Mouse (Mus musculus) thymus, adult 2 months (tissue): ENCODE results near the gene Otud5. TPM values are rescaled to one million over a fixed set of nuclear protein-coding genes. Genes with fewer than 3 reads are reported as not detected.
"Not testable (repeated sequence)": the region's sequence is repeated elsewhere in the genome, so short reads cannot be mapped to it uniquely, and the experiment has no call there.

ENCODE experiments used
- DNase-seq: peaks from one replicate; pipeline ENCODE4 v3.0.0; 2021
- H3K27ac ChIP-seq: fragments of 200-500 bp; 2 replicates; pipeline ENCODE4 v1.5.1; 2012; ENCODE audit warnings: low read length, control low read depth; ENCODE audit not compliant: control insufficient read depth, insufficient read depth
- H3K27me3 ChIP-seq: fragments of 200-500 bp; 2 replicates; pipeline ENCODE4 v1.6.1; 2012; ENCODE audit warnings: mild to moderate bottlenecking, low read length, moderate library complexity, mixed read lengths; ENCODE audit not compliant: control insufficient read depth, insufficient read depth
- H3K36me3 ChIP-seq: fragments of 200-500 bp; 2 replicates; pipeline ENCODE4 v1.6.1; 2012; ENCODE audit warnings: mild to moderate bottlenecking, low read length, moderate library complexity; ENCODE audit not compliant: control insufficient read depth, insufficient read depth
- H3K4me1 ChIP-seq: fragments of 200-500 bp; replicated peaks from 2 replicates; pipeline ENCODE4 v1.6.1; 2012; ENCODE audit warnings: low read length; ENCODE audit not compliant: control insufficient read depth, insufficient read depth
- H3K4me3 ChIP-seq: fragments of 200-500 bp; 2 replicates; pipeline ENCODE4 v1.5.1; 2012; ENCODE audit warnings: mild to moderate bottlenecking, low read length, control low read depth, moderate library complexity; ENCODE audit not compliant: control insufficient read depth, insufficient read depth
- CTCF ChIP-seq: fragments of 200-500 bp; IDR thresholded peaks from 2 replicates; pipeline ENCODE4 v1.5.1; 2012; ENCODE audit warnings: mild to moderate bottlenecking, control low read depth, low read length, moderate library complexity, borderline replicate concordance; ENCODE audit not compliant: control insufficient read depth, poor library complexity, insufficient read depth; ENCODE audit errors: extremely low read depth
- POLR2A ChIP-seq: fragments of 200-500 bp; IDR thresholded peaks from 2 replicates; pipeline ENCODE4 v1.6.1; 2012; ENCODE audit warnings: mild to moderate bottlenecking, low read length, control low read depth, moderate library complexity; ENCODE audit not compliant: control insufficient read depth, poor library complexity, insufficient read depth; ENCODE audit errors: extremely low read depth
- WGBS: fragments of 180-500 bp; shearing (Covaris S2); methylation state at CpG from one replicate; pipeline ENCODE4 v1.1.7; 2018; 5-methylcytosine and 5-hydroxymethylcytosine counted together
- polyA plus RNA-seq: library from polyadenylated mRNA; depleted of rRNA; stranded (reverse); fragments of >200 nt; gene quantifications from 2 replicates; pipeline ENCODE4 v1.2.3, GENCODE M21; 2012

The Otud5 gene
- polyA plus RNA-seq, 1 experiment, result 112 TPM

- Histone ChIP-seq H3K27me3 (no peaks in the 10 kb centered on the region), H3K4me1 (0 out of 2 replicates have a peak, but pooled peaks cover 2% of the 10 kb centered on the region), H3K27ac (peak within 1 kb of the TSS; percentile 96), H3K36me3 (peaks cover 15% of the 10 kb centered on the region; the same call in 1 of the 2 replicates), H3K4me3 (peak within 1 kb of the TSS; percentile 100)
- 3% methylated on average over 62 of the region's 62 CpGs for WGBS
- peak; percentile 84 for DNase-seq
- TF ChIP-seq POLR2A (peak; percentile 55; the same call in 1 of the 2 replicates), CTCF (no peak)
These were observed 58.0 kb downstream of the Otud5 start, which contains the start of the genes Pqbp1 and Timm17b for GRCm38 (mm10) chrX:7898880-7899874. TSS of gene Pqbp1 (minus strand) at chrX:7899269. TSS of gene Timm17b (plus strand) at chrX:7899357.

- TF ChIP-seq CTCF (no peak), POLR2A (no peak)
- Histone ChIP-seq H3K4me1 (0 out of 2 replicates have a peak, but pooled peaks cover 2% of the 10 kb centered on the region), H3K36me3 (no peaks in the 10 kb centered on the region), H3K27ac (no peak overlapping the region), H3K4me3 (no peak overlapping the region), H3K27me3 (no peaks in the 10 kb centered on the region)
- DNase-seq, result no peak
- WGBS, result 96% methylated on average over 5 of the region's 5 CpGs
These were observed 63.3 kb downstream of the Otud5 start for GRCm38 (mm10) chrX:7904441-7904840.

GRCm38 (mm10) chrX:7907735-7908134 lies 66.6 kb downstream of the Otud5 start, which contains the start of gene Gm10491:
TSS of gene Gm10491 (minus strand) at chrX:7907835.
- WGBS, result 100% methylated on average over 5 of the region's 5 CpGs
- no peak for DNase-seq

GRCm38 (mm10) chrX:7909242-7909641 lies 68.1 kb downstream of the Otud5 start, which contains the start of gene Gm10490:
TSS of gene Gm10490 (plus strand) at chrX:7909542.
- not testable (repeated sequence) for H3K27ac ChIP-seq, H3K36me3 ChIP-seq, H3K4me1 ChIP-seq, H3K4me3 ChIP-seq, DNase-seq, H3K27me3 ChIP-seq
- WGBS, result 95% methylated on average over 4 of the region's 4 CpGs

More at GRCm38 (mm10) chrX:7907735-7908134, 66.6 kb downstream of the Otud5 start, which contains the start of gene Gm10491:
- Histone ChIP-seq H3K36me3 (no peaks in the 10 kb centered on the region), H3K4me3 (no peak within 1 kb of the TSS), H3K27me3 (no peaks in the 10 kb centered on the region), H3K27ac (no peak within 1 kb of the TSS), H3K4me1 (no peaks in the 10 kb centered on the region)
- TF ChIP-seq CTCF (no peak), POLR2A (no peak)

GRCm38 (mm10) chrX:7910473-7910872 lies 69.3 kb downstream of the Otud5 start:
- H3K27ac ChIP-seq, result no peak overlapping the region
- DNase-seq, result no peak
- H3K36me3 ChIP-seq, result no peaks in the 10 kb centered on the region
- 77% methylated on average over 6 of the region's 6 CpGs for WGBS
- H3K27me3 ChIP-seq, result no peaks in the 10 kb centered on the region
- H3K4me3 ChIP-seq, result no peak overlapping the region
- TF ChIP-seq CTCF (no peak), POLR2A (no peak)
- H3K4me1 ChIP-seq, result no peaks in the 10 kb centered on the region

- not testable (repeated sequence) for H3K27ac ChIP-seq, H3K4me1 ChIP-seq, H3K36me3 ChIP-seq, H3K4me3 ChIP-seq, H3K27me3 ChIP-seq
- WGBS, result 12% methylated on average over 3 of the region's 3 CpGs
- peak; percentile 24 for DNase-seq
These were observed 74.5 kb downstream of the Otud5 start for GRCm38 (mm10) chrX:7915669-7916068.

GRCm38 (mm10) chrX:7917960-7918359 lies 76.8 kb downstream of the Otud5 start:
- not testable (repeated sequence) for DNase-seq, H3K4me1 ChIP-seq
- 65% methylated on average over 6 of the region's 6 CpGs for WGBS

More at GRCm38 (mm10) chrX:7917960-7918359, 76.8 kb downstream of the Otud5 start:
- not testable (repeated sequence) for H3K36me3 ChIP-seq, H3K27ac ChIP-seq, H3K4me3 ChIP-seq, H3K27me3 ChIP-seq
